Mouse (Mus musculus) midbrain, embryonic 16.5 days (tissue): Measurements from ENCODE around the gene Bri3. TPM values are rescaled to one million over a fixed set of nuclear protein-coding genes. Genes with fewer than 3 reads are reported as not detected.

Experiments used
- ATAC-seq: fragments of 200-750 bp; cut with Nextera tagmentation; 2 replicates; pipeline ENCODE4 v1.8.0; 2017; ENCODE audit warnings: moderate TSS enrichment
- H3K27ac ChIP-seq: fragments of 300-500 bp; sonication (generic); 2 replicates; pipeline ENCODE4 v1.5.1; 2014; ENCODE audit warnings: mild to moderate bottlenecking, low read length, mixed read lengths
- H3K27me3 ChIP-seq: fragments of 300-500 bp; sonication (generic); 2 replicates; pipeline ENCODE4 v1.6.1; 2014; ENCODE audit warnings: low read depth, low read length, mixed read lengths; ENCODE audit not compliant: control insufficient read depth, insufficient read depth
- H3K36me3 ChIP-seq: fragments of 300-500 bp; sonication (generic); 2 replicates; pipeline ENCODE4 v1.6.1; 2014; ENCODE audit warnings: mild to moderate bottlenecking, low read length, moderate library complexity, mixed read lengths; ENCODE audit not compliant: control insufficient read depth, insufficient read depth
- H3K4me1 ChIP-seq: fragments of 300-500 bp; sonication (generic); 2 replicates; pipeline ENCODE4 v1.6.1; 2014; ENCODE audit warnings: mild to moderate bottlenecking, low read length, mixed read lengths; ENCODE audit not compliant: control insufficient read depth, insufficient read depth
- H3K4me2 ChIP-seq: fragments of 300-500 bp; sonication (generic); 2 replicates; pipeline ENCODE4 v1.6.1; 2014; ENCODE audit warnings: mild to moderate bottlenecking, low read length, mixed read lengths
- H3K4me3 ChIP-seq: fragments of 300-500 bp; sonication (generic); 2 replicates; pipeline ENCODE4 v1.5.1; 2014; ENCODE audit warnings: low read depth, mild to moderate bottlenecking, low read length, moderate library complexity, mixed read lengths
- H3K9ac ChIP-seq: fragments of 300-500 bp; sonication (generic); 2 replicates; pipeline ENCODE4 v1.6.1; 2014; ENCODE audit warnings: low read depth, low read length, mixed read lengths
- H3K9me3 ChIP-seq: fragments of 300-500 bp; sonication (generic); replicated peaks from 2 replicates; pipeline ENCODE4 v1.6.1; 2014; ENCODE audit warnings: mild to moderate bottlenecking, low read length, mixed read lengths; ENCODE audit not compliant: control insufficient read depth, poor library complexity, severe bottlenecking
- WGBS: fragments of 180-500 bp; shearing (Covaris S2); extraction: QIAGEN DNeasy Blood & Tissue Kit; methylation state at CpG from one replicate; pipeline ENCODE4 v1.1.7; 2014; 5-methylcytosine and 5-hydroxymethylcytosine counted together
- polyA plus RNA-seq: library from polyadenylated mRNA; unstranded; fragments of >200 nt; fragmentation: Nextera tagmentation; extraction: Ambion mirVana; gene quantifications from 2 replicates; pipeline ENCODE4 v1.2.1, GENCODE M21; 2015

Bri3 gene
- polyA plus RNA-seq, 1 experiment from 2014 or later: 97.3 TPM

- H3K9me3 ChIP-seq: no peaks in the 10 kb centered on the region
- no peak overlapping the region for H3K9ac ChIP-seq
- no peak overlapping the region for H3K4me2 ChIP-seq
- peaks cover 19% of the 10 kb centered on the region for H3K4me1 ChIP-seq
- no peak for ATAC-seq
- H3K27me3 ChIP-seq: no peaks in the 10 kb centered on the region
- H3K27ac ChIP-seq: no peak overlapping the region
- H3K36me3 ChIP-seq: 0 out of 2 replicates have a peak, but pooled peaks cover 2% of the 10 kb centered on the region
- 78% methylated on average over 9 of the region's 9 CpGs for WGBS
- H3K4me3 ChIP-seq: no peak overlapping the region
Measured at GRCm38 (mm10) chr5:144263082-144263481, 18.8 kb downstream of the Bri3 start.

GRCm38 (mm10) chr5:144263496-144263895 is 19.3 kb downstream of the Bri3 start:
- no peak overlapping the region for H3K4me2 ChIP-seq
- peaks cover 15% of the 10 kb centered on the region for H3K4me1 ChIP-seq
- no peaks in the 10 kb centered on the region for H3K9me3 ChIP-seq
- WGBS: 84% methylated on average over 13 of the region's 13 CpGs
- H3K27me3 ChIP-seq: no peaks in the 10 kb centered on the region
- peaks cover 3% of the 10 kb centered on the region; the same call in 1 of the 2 replicates for H3K36me3 ChIP-seq
- no peak overlapping the region for H3K9ac ChIP-seq
- H3K27ac ChIP-seq: no peak overlapping the region
- no peak for ATAC-seq
- H3K4me3 ChIP-seq: no peak overlapping the region

- ATAC-seq: no peak
- 80% methylated on average over 8 of the region's 8 CpGs for WGBS
Measured at GRCm38 (mm10) chr5:144267535-144268241, 23.5 kb downstream of the Bri3 start.

GRCm38 (mm10) chr5:144269926-144270325 is 25.7 kb downstream of the Bri3 start:
- no peaks in the 10 kb centered on the region for H3K27me3 ChIP-seq
- WGBS: 91% methylated on average over 7 of the region's 7 CpGs
- no peaks in the 10 kb centered on the region for H3K4me1 ChIP-seq
- H3K9ac ChIP-seq: no peak overlapping the region
- H3K4me2 ChIP-seq: no peak overlapping the region
- no peaks in the 10 kb centered on the region for H3K9me3 ChIP-seq
- no peak overlapping the region for H3K4me3 ChIP-seq
- ATAC-seq: no peak
- peaks cover 6% of the 10 kb centered on the region; the same call in 1 of the 2 replicates for H3K36me3 ChIP-seq
- H3K27ac ChIP-seq: no peak overlapping the region

More at GRCm38 (mm10) chr5:144267535-144268241, 23.5 kb downstream of the Bri3 start:
- H3K4me3 ChIP-seq: no peak overlapping the region
- no peak overlapping the region for H3K9ac ChIP-seq
- no peaks in the 10 kb centered on the region for H3K4me1 ChIP-seq
- H3K4me2 ChIP-seq: no peak overlapping the region
- H3K27me3 ChIP-seq: no peaks in the 10 kb centered on the region
- peaks cover 6% of the 10 kb centered on the region; the same call in 1 of the 2 replicates for H3K36me3 ChIP-seq
- H3K27ac ChIP-seq: no peak overlapping the region
- no peaks in the 10 kb centered on the region for H3K9me3 ChIP-seq

GRCm38 (mm10) chr5:144270420-144270819 is 26.2 kb downstream of the Bri3 start:
- Histone ChIP-seq H3K4me1 (no peaks in the 10 kb centered on the region), H3K9ac (no peak overlapping the region), H3K4me2 (no peak overlapping the region), H3K9me3 (no peaks in the 10 kb centered on the region), H3K4me3 (no peak overlapping the region), H3K27ac (no peak overlapping the region), H3K27me3 (no peaks in the 10 kb centered on the region), H3K36me3 (peaks cover 4% of the 10 kb centered on the region; the same call in 1 of the 2 replicates)
- no peak for ATAC-seq
- 97% methylated on average over 8 of the region's 8 CpGs for WGBS

- H3K9ac ChIP-seq: no peak overlapping the region
- no peaks in the 10 kb centered on the region for H3K27me3 ChIP-seq
- no peak for ATAC-seq
- peaks cover 4% of the 10 kb centered on the region; the same call in 1 of the 2 replicates for H3K36me3 ChIP-seq
- no peak overlapping the region for H3K4me2 ChIP-seq
- no peak overlapping the region for H3K4me3 ChIP-seq
- no peaks in the 10 kb centered on the region for H3K4me1 ChIP-seq
- H3K27ac ChIP-seq: no peak overlapping the region
- WGBS: 79% methylated on average over 3 of the region's 3 CpGs
- no peaks in the 10 kb centered on the region for H3K9me3 ChIP-seq
Measured at GRCm38 (mm10) chr5:144271118-144271517, 26.9 kb downstream of the Bri3 start.

- no peak overlapping the region for H3K4me3 ChIP-seq
- H3K4me2 ChIP-seq: no peak overlapping the region
- H3K27ac ChIP-seq: no peak overlapping the region
- H3K9me3 ChIP-seq: no peaks in the 10 kb centered on the region
- H3K36me3 ChIP-seq: peaks cover 4% of the 10 kb centered on the region; the same call in 1 of the 2 replicates
- H3K9ac ChIP-seq: no peak overlapping the region
- H3K27me3 ChIP-seq: no peaks in the 10 kb centered on the region
- ATAC-seq: no peak
- no peaks in the 10 kb centered on the region for H3K4me1 ChIP-seq
- WGBS: 78% methylated on average over 5 of the region's 5 CpGs
Measured at GRCm38 (mm10) chr5:144271772-144272171, 27.5 kb downstream of the Bri3 start.

- Histone ChIP-seq H3K4me2 (no peak overlapping the region), H3K4me1 (no peaks in the 10 kb centered on the region), H3K4me3 (no peak overlapping the region), H3K9me3 (no peaks in the 10 kb centered on the region), H3K9ac (no peak overlapping the region), H3K27me3 (no peaks in the 10 kb centered on the region), H3K36me3 (peaks cover under 1% of the 10 kb centered on the region; the same call in 1 of the 2 replicates), H3K27ac (no peak overlapping the region)
- ATAC-seq: no peak
- whole genome bisulfite sequencing: 62% methylated on average over 6 of the region's 6 CpGs
Measured at GRCm38 (mm10) chr5:144274904-144275303, 30.7 kb downstream of the Bri3 start.

- Histone ChIP-seq H3K36me3 (peaks cover 2% of the 10 kb centered on the region; the same call in 1 of the 2 replicates), H3K27ac (no peak overlapping the region), H3K4me3 (no peak overlapping the region), H3K9ac (no peak overlapping the region), H3K27me3 (no peaks in the 10 kb centered on the region), H3K4me2 (no peak overlapping the region), H3K9me3 (no peaks in the 10 kb centered on the region), H3K4me1 (no peaks in the 10 kb centered on the region)
- 82% methylated on average over 17 of the region's 17 CpGs for WGBS
- no peak for ATAC-seq
Measured at GRCm38 (mm10) chr5:144276898-144277630, 32.8 kb downstream of the Bri3 start.
